Mouse (Mus musculus) embryonic facial prominence, embryonic 13.5 days (tissue): Measurements from ENCODE around the gene Bex6. TPM values are rescaled to one million over a fixed set of nuclear protein-coding genes. Genes with fewer than 3 reads are reported as not detected.

ENCODE experiments used
- ATAC-seq: fragments of 200-750 bp; cut with Nextera tagmentation; 2 replicates; pipeline ENCODE4 v1.8.0; 2017; ENCODE audit warnings: low read depth; ENCODE audit not compliant: insufficient number of reproducible peaks, insufficient read depth, low FRiP score, low TSS enrichment
- H3K27ac ChIP-seq: fragments of 300-500 bp; sonication (generic); 2 replicates; pipeline ENCODE4 v1.5.1; 2015; ENCODE audit warnings: moderate library complexity, mild to moderate bottlenecking, inconsistent platforms
- H3K27me3 ChIP-seq: fragments of 300-500 bp; sonication (generic); 2 replicates; pipeline ENCODE4 v1.6.1; 2015; ENCODE audit warnings: mild to moderate bottlenecking, inconsistent platforms
- H3K36me3 ChIP-seq: fragments of 300-500 bp; sonication (generic); 2 replicates; pipeline ENCODE4 v1.6.1; 2015; ENCODE audit warnings: mild to moderate bottlenecking, inconsistent platforms
- H3K4me1 ChIP-seq: fragments of 300-500 bp; sonication (generic); 2 replicates; pipeline ENCODE4 v1.6.1; 2015; ENCODE audit warnings: inconsistent platforms
- H3K4me2 ChIP-seq: fragments of 300-500 bp; sonication (generic); 2 replicates; pipeline ENCODE4 v1.6.1; 2015; ENCODE audit warnings: moderate library complexity, mild to moderate bottlenecking, inconsistent platforms
- H3K4me3 ChIP-seq: fragments of 300-500 bp; sonication (generic); 2 replicates; pipeline ENCODE4 v1.5.1; 2015; ENCODE audit warnings: mild to moderate bottlenecking, inconsistent platforms
- H3K9ac ChIP-seq: fragments of 300-500 bp; sonication (generic); 2 replicates; pipeline ENCODE4 v1.6.1; 2015; ENCODE audit warnings: mild to moderate bottlenecking, inconsistent platforms
- H3K9me3 ChIP-seq: fragments of 300-500 bp; sonication (generic); 2 replicates; pipeline ENCODE4 v1.6.1; 2016; ENCODE audit warnings: inconsistent platforms
- WGBS: fragments of 180-500 bp; shearing (Covaris S2); methylation state at CpG from one replicate; pipeline ENCODE4 v1.1.7; 2015; ENCODE audit warnings: mixed read lengths; 5-methylcytosine and 5-hydroxymethylcytosine counted together
- polyA plus RNA-seq: library from polyadenylated mRNA; unstranded; fragments of >200 nt; fragmentation: Nextera tagmentation; extraction: Ambion mirVana; gene quantifications from 2 replicates; pipeline ENCODE4 v1.2.1, GENCODE M21; 2015

Gene Bex6
- polyA plus RNA-seq, 1 experiment from 2014 or later: not detected

GRCm38 (mm10) chr16:32157369-32157768, 22.3 kb upstream of the Bex6 start:
- Histone ChIP-seq H3K9ac (0 out of 2 replicates have a peak overlapping the region, but pooled peaks have one; percentile 11), H3K4me3 (no peak overlapping the region), H3K36me3 (no peaks in the 10 kb centered on the region), H3K27me3 (no peaks in the 10 kb centered on the region), H3K9me3 (no peaks in the 10 kb centered on the region), H3K4me2 (no peak overlapping the region), H3K4me1 (no peaks in the 10 kb centered on the region), H3K27ac (no peak overlapping the region)
- no peak for ATAC-seq
- WGBS: 92% methylated on average over 2 of the region's 2 CpGs

- 88% methylated on average over 3 of the region's 3 CpGs for WGBS
- no peaks in the 10 kb centered on the region; the same call in 1 of the 2 replicates for H3K27me3 ChIP-seq
- no peak overlapping the region for H3K4me3 ChIP-seq
- H3K4me1 ChIP-seq: no peaks in the 10 kb centered on the region
- H3K9me3 ChIP-seq: no peaks in the 10 kb centered on the region
- no peak overlapping the region for H3K9ac ChIP-seq
- ATAC-seq: no peak
- no peak overlapping the region for H3K4me2 ChIP-seq
- no peak overlapping the region for H3K27ac ChIP-seq
- no peaks in the 10 kb centered on the region for H3K36me3 ChIP-seq
Measured at GRCm38 (mm10) chr16:32158966-32159365, 20.7 kb upstream of the Bex6 start.

- Histone ChIP-seq H3K36me3 (no peaks in the 10 kb centered on the region), H3K27me3 (peaks cover 16% of the 10 kb centered on the region), H3K9me3 (no peaks in the 10 kb centered on the region), H3K4me2 (no peak overlapping the region), H3K4me3 (no peak overlapping the region), H3K4me1 (peaks cover 9% of the 10 kb centered on the region), H3K27ac (no peak overlapping the region), H3K9ac (no peak overlapping the region)
- 87% methylated on average over 9 of the region's 9 CpGs for WGBS
- ATAC-seq: no peak
Measured at GRCm38 (mm10) chr16:32160742-32161323, 18.8 kb upstream of the Bex6 start.

GRCm38 (mm10) chr16:32163392-32163791, 16.2 kb upstream of the Bex6 start:
- ATAC-seq: no peak
- Histone ChIP-seq H3K4me3 (no peak overlapping the region), H3K27me3 (peaks cover 21% of the 10 kb centered on the region), H3K27ac (no peak overlapping the region), H3K36me3 (no peaks in the 10 kb centered on the region), H3K4me1 (peaks cover 9% of the 10 kb centered on the region), H3K9me3 (no peaks in the 10 kb centered on the region), H3K9ac (no peak overlapping the region), H3K4me2 (no peak overlapping the region)
- WGBS: 75% methylated on average over 4 of the region's 4 CpGs

GRCm38 (mm10) chr16:32163891-32164290, 15.7 kb upstream of the Bex6 start:
- Histone ChIP-seq H3K36me3 (no peaks in the 10 kb centered on the region), H3K27ac (no peak overlapping the region)
- WGBS: 79% methylated on average over 5 of the region's 5 CpGs

GRCm38 (mm10) chr16:32164396-32165027, 15.1 kb upstream of the Bex6 start:
- ATAC-seq: no peak
- Histone ChIP-seq H3K9ac (peak overlapping the region; percentile 71), H3K4me2 (peak overlapping the region; percentile 83), H3K9me3 (no peaks in the 10 kb centered on the region), H3K27ac (no peak overlapping the region; the same call in 1 of the 2 replicates), H3K27me3 (peaks cover 21% of the 10 kb centered on the region), H3K36me3 (no peaks in the 10 kb centered on the region), H3K4me3 (peak overlapping the region; percentile 44; the same call in 1 of the 2 replicates), H3K4me1 (peaks cover 9% of the 10 kb centered on the region)
- WGBS: 66% methylated on average over 19 of the region's 19 CpGs

More at GRCm38 (mm10) chr16:32163891-32164290, 15.7 kb upstream of the Bex6 start:
- ATAC-seq: no peak
- Histone ChIP-seq H3K27me3 (peaks cover 21% of the 10 kb centered on the region), H3K4me1 (peaks cover 9% of the 10 kb centered on the region), H3K9ac (no peak overlapping the region), H3K9me3 (no peaks in the 10 kb centered on the region), H3K4me3 (no peak overlapping the region), H3K4me2 (no peak overlapping the region)

GRCm38 (mm10) chr16:32165281-32165821, 14.3 kb upstream of the Bex6 start, which contains the start of gene Nrros:
Nrros (minus strand) TSS chr16:32165594.
- H3K4me2 ChIP-seq: peak within 1 kb of the TSS; percentile 83
- H3K4me1 ChIP-seq: peaks cover 9% of the 10 kb centered on the region
- peak within 1 kb of the TSS; percentile 71 for H3K9ac ChIP-seq
- ATAC-seq: peak; percentile 52; the same call in 1 of the 2 replicates
- peak within 1 kb of the TSS; percentile 44 for H3K4me3 ChIP-seq
- no peaks in the 10 kb centered on the region for H3K36me3 ChIP-seq
- no peaks in the 10 kb centered on the region for H3K9me3 ChIP-seq
- WGBS: 1% methylated on average over 25 of the region's 25 CpGs
- peaks cover 21% of the 10 kb centered on the region for H3K27me3 ChIP-seq
- H3K27ac ChIP-seq: no peak within 1 kb of the TSS; the same call in 1 of the 2 replicates

GRCm38 (mm10) chr16:32167819-32168545, 11.6 kb upstream of the Bex6 start:
- H3K27ac ChIP-seq: no peak overlapping the region
- H3K9ac ChIP-seq: no peak overlapping the region
- no peaks in the 10 kb centered on the region for H3K9me3 ChIP-seq
- no peaks in the 10 kb centered on the region for H3K36me3 ChIP-seq
- peaks cover 21% of the 10 kb centered on the region for H3K27me3 ChIP-seq
- no peak overlapping the region for H3K4me3 ChIP-seq
- H3K4me2 ChIP-seq: no peak overlapping the region
- 86% methylated on average over 4 of the region's 4 CpGs for WGBS
- peaks cover 9% of the 10 kb centered on the region for H3K4me1 ChIP-seq
- no peak for ATAC-seq

- WGBS: 86% methylated on average over 5 of the region's 5 CpGs
- H3K36me3 ChIP-seq: no peaks in the 10 kb centered on the region
- H3K4me2 ChIP-seq: no peak overlapping the region
- no peaks in the 10 kb centered on the region for H3K4me1 ChIP-seq
- no peak overlapping the region for H3K4me3 ChIP-seq
- H3K27me3 ChIP-seq: peaks cover 1% of the 10 kb centered on the region; the same call in 1 of the 2 replicates
- ATAC-seq: no peak
- H3K9me3 ChIP-seq: no peaks in the 10 kb centered on the region
- H3K27ac ChIP-seq: no peak overlapping the region
- H3K9ac ChIP-seq: no peak overlapping the region
Measured at GRCm38 (mm10) chr16:32171031-32171731, 8.4 kb upstream of the Bex6 start.

GRCm38 (mm10) chr16:32173401-32173800, 6.2 kb upstream of the Bex6 start:
- no peaks in the 10 kb centered on the region for H3K27me3 ChIP-seq
- 73% methylated on average over 11 of the region's 11 CpGs for WGBS
- H3K9me3 ChIP-seq: no peaks in the 10 kb centered on the region
- no peak overlapping the region for H3K27ac ChIP-seq
- H3K4me3 ChIP-seq: no peak overlapping the region
- H3K9ac ChIP-seq: no peak overlapping the region
- H3K4me2 ChIP-seq: no peak overlapping the region
- ATAC-seq: no peak
- no peaks in the 10 kb centered on the region for H3K36me3 ChIP-seq
- peaks cover 7% of the 10 kb centered on the region; the same call in 1 of the 2 replicates for H3K4me1 ChIP-seq
